Mouse (Mus musculus) myocyte (in vitro differentiated cells): ENCODE results near the gene Hnf4a.

Experiments
- E2F4 ChIP-seq: IDR thresholded peaks from one replicate; pipeline ENCODE4 v1.6.1; 2011; ENCODE audit warnings: mild to moderate bottlenecking, control low read depth, moderate library complexity; ENCODE audit not compliant: insufficient read depth
- MAX ChIP-seq: IDR thresholded peaks from one replicate; pipeline ENCODE4 v1.6.1; 2011; ENCODE audit warnings: low read depth, mild to moderate bottlenecking, control low read depth
- TCF12 ChIP-seq: IDR thresholded peaks from one replicate; pipeline ENCODE4 v1.6.1; 2011; ENCODE audit warnings: mild to moderate bottlenecking, control low read depth; ENCODE audit not compliant: poor library complexity, insufficient read depth, severe bottlenecking
- USF1 ChIP-seq: IDR thresholded peaks from one replicate; pipeline ENCODE4 v1.6.1; 2011; ENCODE audit warnings: low read depth, mild to moderate bottlenecking, control low read depth, moderate library complexity

- TF ChIP-seq USF1 = no peak
- TF ChIP-seq MAX = no peak
- no peak for TF ChIP-seq E2F4
- TF ChIP-seq TCF12 = no peak
Measured at GRCm38 (mm10) chr2:163463998-163464397, 42.6 kb upstream of the Hnf4a start.
